Mouse (Mus musculus): ENCODE measurements around the gene Gfm1.

The Gfm1 gene

GRCm38 (mm10) chr3:67429999-67430380, at the start of gene Gfm1:
Gfm1 (plus strand) TSS chr3:67430096.
- peak; percentile 83 for DNase-seq (ENCODE audit: extremely low spot score)

DNA sequence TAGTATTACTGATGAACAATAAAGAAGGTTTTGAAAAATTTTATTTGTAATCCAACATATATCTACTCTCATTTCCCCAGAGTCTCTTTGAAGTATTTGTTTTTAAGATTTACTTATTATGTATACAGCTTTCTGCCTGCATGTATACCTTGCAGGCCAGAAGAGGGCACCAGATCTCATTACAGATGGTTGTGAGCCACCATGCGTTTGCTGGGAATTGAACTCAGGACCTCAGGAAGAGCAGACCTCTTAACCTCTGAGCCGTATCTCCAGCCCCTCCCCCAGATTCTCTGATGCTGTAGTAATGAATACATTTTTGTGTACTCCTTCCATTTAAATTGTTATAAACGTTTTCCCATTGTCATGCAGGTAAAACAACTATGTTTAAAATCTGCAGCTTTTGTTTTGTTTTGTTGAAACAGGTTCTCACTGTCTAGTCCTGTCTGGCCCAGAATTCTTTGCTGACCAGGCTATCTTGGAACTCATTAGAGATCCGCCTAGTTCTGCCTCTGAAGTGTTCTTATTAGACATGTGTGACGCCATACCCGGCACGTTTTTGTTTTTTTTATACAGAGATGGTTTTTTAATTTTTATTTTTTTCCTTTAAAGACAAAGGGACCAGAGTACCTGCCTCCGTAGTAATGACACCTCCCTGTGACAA, 428 bp upstream of the Gfm1 start:
- no peak for DNase-seq (ENCODE audit: extremely low spot score)

GRCm38 (mm10) chr3:67434011-67434410, 4.1 kb downstream of the Gfm1 start:
- no peak for DNase-seq (ENCODE audit: extremely low spot score)

- DNase-seq (ENCODE audit: extremely low spot score), result no peak
These were observed 17.2 kb downstream of the Gfm1 start for GRCm38 (mm10) chr3:67447143-67447542.

DNA sequence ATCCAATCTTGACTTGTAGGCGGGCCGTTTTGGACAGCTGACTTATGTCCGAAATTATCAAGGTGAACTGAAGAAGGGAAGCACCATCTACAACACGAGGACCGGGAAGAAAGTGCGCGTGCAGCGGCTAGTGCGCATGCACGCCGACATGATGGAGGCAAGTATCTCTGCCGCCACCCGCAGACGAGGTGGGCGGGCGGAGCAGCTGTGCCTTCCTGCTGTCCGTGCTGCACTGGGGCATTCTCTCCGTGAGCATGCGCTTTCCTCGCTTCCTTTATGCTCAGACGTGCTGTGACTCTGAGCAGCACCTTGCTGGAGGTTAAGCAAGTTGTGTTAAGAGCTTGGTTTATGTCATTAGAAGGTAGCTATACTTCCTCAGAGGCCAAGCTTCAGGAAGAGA, 19.8 kb downstream of the Gfm1 start:
- DNase-seq (ENCODE audit: extremely low spot score), result no peak

DNA sequence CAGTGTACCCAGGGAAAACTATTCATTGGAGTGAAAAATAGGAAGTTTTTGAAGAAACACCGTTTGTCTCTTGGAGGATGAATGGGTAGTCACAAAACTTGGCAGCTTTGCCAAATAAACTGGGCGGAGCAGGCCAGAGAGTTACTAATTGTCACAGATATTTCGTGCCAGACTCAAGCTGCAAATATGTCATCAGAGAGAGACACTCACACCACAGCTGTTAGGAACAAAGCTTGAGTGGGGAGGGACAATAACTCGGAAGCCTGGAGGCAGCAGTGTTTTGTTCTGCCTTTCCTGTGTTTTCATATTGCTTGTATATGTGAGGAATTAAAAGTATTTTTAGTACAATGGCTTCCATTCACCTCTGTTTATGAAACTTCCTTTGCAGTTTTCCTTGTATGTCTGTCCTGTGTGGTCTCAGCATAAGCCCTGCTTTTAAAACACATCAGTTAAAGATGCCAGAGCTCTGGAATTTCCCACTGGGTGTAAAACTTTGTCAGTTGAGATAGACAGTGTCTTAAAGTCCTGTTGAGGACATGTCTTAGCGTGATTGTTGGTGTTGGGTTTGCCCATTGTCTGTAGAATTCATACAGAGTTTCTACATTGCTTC, 20.8 kb downstream of the Gfm1 start:
- DNase-seq (ENCODE audit: extremely low spot score), result no peak

GRCm38 (mm10) chr3:67459881-67460280, 30.0 kb downstream of the Gfm1 start:
- DNase-seq (ENCODE audit: extremely low spot score), result no peak

DNA sequence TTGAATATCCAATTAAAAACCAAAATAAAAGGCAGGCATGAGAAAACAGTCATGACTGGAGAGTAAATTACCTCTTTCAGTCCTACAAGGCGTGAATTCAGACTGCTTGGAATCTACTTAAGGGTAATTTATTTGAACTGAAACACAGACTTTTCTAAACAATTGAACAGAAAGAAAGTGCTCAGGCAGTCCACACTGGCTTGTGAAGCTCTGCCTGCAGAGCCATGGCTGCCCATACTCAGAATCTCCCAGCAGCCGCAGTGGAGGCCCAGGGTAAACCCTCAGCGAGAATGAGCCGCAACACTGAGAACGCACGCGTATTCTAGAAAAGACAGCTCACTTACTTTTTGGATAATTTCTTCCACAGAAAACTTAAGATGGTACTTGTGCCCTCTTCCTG, 32.1 kb downstream of the Gfm1 start:
- no peak for DNase-seq (ENCODE audit: extremely low spot score)

GRCm38 (mm10) chr3:67462578-67462977, 32.7 kb downstream of the Gfm1 start:
- peak; percentile 5 for DNase-seq (ENCODE audit: extremely low spot score)

DNA sequence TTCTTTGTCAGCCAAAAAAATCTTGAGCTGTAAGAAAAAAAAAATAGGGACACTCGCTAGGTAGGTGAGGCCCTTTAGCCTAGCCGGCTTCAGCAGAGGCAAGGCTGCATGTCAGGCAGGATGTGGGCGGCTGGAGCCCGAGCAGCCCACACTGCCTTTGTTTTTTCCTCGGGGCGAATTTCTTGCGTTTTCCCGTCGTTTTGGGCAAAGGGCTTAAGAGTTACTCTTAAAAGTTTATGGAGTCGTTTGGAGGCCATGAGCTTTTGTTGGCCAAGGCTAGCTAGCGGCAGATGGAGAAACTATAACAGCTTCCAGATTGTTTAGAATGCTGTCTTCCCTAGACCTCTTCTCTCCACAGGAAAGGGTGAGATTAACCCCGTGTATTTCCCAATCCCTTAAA, 33.1 kb downstream of the Gfm1 start:
- no peak for DNase-seq (ENCODE audit: extremely low spot score)

DNA sequence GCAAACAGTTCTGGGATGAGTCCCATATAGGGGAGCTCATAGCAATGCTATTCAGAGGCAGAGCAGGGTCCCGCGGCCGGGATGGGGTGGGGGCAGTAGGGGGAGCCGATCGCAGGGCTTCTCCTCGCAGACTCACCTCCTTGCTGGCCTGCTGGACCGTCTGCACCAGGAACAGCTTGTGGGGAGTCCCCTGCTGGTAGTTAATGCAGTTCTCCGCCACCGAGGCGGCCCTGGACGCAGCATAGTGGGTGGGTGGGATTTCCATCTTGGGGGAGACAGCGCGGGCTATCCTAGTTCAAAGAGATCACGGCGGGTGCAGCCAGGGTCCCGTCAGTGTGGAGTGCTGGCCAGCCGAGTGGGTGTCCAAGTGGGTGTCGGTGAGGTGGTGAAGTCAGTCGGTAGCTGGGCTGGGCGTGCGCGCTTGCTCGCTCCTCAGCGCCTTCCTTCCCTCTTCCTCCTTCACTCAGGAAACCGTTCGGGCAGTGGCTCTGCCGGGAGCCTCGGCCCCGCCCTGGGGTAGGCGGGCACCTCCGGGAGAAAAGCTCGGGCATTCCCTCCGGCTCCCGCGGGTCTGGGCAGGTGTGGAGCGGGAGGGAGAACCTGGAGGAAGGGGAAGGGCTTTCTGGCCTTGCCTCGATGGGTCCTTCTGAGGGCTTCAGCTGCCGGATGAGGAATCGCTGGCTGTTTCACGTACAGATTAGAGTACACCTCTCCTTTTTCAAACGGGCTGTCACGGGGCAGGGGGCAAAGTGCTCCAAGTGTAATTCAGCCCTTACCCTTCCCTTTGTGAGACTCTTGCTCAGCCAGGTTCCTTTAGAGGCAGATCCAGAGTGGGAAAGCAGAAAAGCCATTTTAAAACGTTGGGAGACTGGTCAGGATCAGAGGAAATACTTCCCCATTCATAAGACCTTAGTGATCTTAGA, 33.8 kb downstream of the Gfm1 start, which contains the start of gene Lxn:
Lxn (minus strand) TSS at position 477 of the 923 bp plus-strand sequence.
- peak; percentile 76 for DNase-seq (ENCODE audit: extremely low spot score)

DNA sequence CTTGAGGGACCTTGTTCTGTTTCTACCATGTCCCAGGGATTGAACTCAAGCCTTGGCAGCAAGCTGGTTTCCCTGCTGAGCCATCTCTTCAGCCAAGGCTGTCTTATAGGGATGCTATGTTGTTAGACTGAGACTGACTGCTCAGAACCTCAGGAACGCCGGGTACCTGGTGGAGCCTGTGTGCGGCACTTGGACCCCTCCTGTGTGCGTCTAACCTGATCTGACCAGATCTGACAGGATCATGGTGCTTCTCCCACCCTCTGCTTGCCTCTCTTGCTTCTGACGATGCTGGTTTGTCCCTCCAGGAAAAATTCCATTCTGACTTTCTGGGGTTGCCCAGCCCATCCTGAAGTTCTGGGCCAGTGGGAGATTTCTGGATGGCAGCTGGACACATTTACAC, 36.7 kb downstream of the Gfm1 start:
- no peak for DNase-seq (ENCODE audit: extremely low spot score)

- no peak for DNase-seq (ENCODE audit: extremely low spot score)
These were observed 37.4 kb downstream of the Gfm1 start for GRCm38 (mm10) chr3:67467281-67467680.

DNA sequence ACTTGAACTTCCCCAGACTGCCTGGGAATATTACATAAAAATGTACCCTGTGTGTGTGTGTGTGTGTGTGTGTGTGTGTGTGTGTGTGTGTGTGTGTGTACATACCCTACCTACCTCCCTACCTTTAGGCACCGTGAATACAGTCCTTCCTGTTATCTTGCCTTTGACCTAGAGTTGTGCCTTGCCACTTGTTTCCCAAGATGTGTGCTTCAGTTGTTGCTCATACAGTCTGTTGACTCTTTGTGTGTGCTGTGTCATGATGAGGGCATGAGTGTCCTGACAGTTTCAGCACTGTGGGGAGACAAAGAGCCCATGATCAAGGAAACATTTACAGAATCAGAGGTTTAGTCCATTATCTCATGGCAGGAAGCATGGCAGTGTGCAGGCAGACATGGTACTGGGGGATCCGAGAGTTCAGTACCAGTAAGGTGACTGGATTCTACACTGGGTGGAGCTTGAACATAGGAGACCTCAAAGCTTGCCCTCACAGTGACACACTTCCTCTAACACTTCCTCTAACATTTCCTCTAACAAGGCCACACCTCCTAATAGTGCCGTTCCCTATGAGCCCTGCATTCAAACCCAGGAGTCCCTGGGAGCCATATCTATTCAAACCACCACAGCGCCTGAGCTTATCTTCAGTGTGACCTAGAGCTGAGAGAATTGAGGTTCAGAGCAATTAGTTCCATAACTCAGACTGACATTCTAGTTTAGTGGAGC, 41.7 kb downstream of the Gfm1 start:
- no peak for DNase-seq (ENCODE audit: extremely low spot score)

DNA sequence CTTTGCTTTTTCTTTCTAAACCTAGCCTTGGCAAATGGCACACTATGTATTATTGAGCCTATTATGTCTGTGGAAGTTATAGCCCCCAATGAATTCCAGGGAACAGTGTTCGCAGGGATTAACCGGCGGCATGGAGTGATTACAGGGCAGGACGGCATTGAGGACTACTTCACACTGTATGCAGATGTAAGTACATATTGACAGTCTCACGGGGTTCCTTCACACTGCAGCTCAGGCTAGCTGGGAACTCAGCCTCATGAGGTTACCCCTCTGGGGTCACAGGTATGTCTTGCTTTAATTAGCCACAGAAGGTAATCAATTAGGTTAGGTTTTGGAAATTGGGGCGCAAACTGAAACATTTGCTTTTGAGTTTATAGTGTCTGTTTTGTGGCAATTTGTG, 43.5 kb downstream of the Gfm1 start:
- DNase-seq (ENCODE audit: extremely low spot score), result no peak

DNA sequence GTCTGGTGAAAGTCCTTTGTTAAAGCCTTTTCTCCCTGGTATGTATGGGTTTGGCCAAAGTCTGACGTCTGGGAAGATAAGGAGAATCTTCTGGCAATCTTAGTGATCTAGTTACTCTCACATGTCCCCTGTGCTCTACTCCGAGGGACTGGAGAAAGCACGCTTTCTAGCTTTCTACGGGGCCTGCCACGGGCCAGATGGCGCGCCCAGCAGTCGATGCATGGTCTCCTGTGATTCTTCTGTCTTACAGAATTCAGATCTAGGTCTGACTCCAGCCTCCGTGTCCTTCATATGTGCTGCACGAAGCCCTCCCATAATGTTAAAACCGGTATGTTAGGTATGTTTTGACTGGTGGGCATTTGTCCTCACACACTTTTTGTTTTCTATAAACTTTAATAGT, 49.9 kb downstream of the Gfm1 start:
- no peak for DNase-seq (ENCODE audit: extremely low spot score)

DNA sequence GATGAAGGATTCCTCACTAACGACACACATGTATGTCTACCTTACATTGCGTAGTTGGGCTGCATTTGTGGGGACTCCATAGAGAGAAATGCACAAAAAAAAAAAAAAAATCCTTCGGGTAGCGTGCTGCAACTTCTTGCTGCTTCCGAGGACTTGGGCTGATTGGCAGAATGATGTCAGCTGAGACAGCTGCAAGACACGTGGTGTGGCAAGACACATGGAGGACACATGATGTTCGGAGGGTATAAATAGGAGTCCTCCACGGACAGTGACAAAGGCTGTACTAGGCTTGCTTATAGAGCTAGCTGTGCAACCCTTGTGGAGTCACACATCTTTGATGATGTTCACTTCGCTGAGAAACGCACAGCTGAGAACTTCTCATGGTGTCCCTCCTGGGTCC, 52.5 kb downstream of the Gfm1 start:
- no peak for DNase-seq (ENCODE audit: extremely low spot score)

DNA sequence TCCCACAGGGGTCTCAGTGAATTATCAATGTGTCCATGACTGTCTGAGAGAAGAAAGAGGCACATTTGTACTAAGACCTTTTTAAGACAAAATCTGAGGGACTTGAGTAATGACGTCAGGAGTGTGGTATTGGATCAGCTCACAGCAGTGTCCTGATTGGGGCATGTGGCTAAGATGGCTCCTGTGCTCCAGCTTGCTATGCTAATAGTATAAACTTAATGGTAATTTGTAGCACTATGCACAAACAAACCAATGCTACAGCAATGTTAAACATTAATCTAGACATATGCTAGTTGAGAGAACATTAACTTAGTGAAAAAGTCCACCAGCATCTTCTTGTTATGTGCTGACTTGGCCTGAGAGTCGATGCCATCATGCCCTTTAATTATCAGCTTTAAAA, 55.3 kb downstream of the Gfm1 start:
- DNase-seq (ENCODE audit: extremely low spot score), result no peak

DNA sequence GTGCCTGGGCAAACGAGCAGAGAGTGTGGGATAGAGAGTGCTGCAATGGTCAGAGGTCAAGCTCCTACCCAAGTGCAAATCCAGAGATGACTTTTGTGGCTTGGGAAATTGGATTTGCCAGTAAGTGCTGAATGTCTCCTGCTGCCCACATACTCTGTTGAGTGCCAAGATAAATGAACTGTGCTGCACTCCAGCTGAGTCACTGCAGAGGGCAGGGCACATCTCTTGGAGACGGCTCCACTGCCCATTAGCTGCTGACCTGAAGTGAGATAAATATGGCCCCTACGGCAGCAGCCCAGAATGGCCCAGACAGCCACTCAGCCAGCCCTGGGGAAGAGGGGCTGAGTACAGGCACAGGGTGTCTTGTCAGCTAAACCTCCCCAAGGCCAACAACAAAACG, 60.3 kb downstream of the Gfm1 start:
- DNase-seq (ENCODE audit: extremely low spot score), result no peak

GRCm38 (mm10) chr3:67492086-67492869, 62.4 kb downstream of the Gfm1 start:
- no peak for DNase-seq (ENCODE audit: extremely low spot score)

DNA sequence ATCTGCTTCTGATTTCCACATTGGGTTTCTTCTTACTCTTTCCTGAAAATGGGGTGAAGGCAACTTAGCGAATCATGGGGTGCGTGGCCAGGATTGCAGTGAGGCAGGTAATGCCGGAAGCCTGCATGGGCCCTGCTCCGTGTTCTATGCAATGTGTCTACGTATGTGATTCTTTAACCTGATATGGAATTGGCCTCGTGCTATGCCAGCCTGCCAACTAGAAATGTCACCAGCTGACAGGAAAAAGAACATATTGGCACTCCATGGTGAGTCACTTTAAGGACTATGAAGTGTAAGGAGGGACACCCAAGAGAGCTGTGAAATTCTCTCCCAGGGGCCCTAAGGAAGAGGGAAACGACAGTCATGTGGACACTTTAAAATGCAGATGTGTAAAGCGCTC, 63.2 kb downstream of the Gfm1 start:
- no peak for DNase-seq (ENCODE audit: extremely low spot score)
